Mouse (Mus musculus) neutrophil, adult 5-6 weeks (primary cell): ENCODE data around the gene Pnmt. TPM values are rescaled to one million over a fixed set of nuclear protein-coding genes. Genes with fewer than 3 reads are reported as not detected.

Source experiments
- ATAC-seq: fragments of 151-379, 151-347 bp; 2 replicates; pipeline ENCODE4 v1.8.0; 2017; ENCODE audit warnings: mild to moderate bottlenecking, moderate TSS enrichment; ENCODE audit not compliant: insufficient number of reproducible peaks, poor library complexity, low FRiP score, severe bottlenecking; ENCODE audit errors: extremely low read depth
- total RNA-seq: library from RNA; stranded (forward); fragments of 200-1000 nt; gene quantifications from 2 replicates; pipeline ENCODE4 v1.2.3, GENCODE M21; 2017

Gene Pnmt
- total RNA-seq, 1 experiment from 2014 or later = not detected

DNA sequence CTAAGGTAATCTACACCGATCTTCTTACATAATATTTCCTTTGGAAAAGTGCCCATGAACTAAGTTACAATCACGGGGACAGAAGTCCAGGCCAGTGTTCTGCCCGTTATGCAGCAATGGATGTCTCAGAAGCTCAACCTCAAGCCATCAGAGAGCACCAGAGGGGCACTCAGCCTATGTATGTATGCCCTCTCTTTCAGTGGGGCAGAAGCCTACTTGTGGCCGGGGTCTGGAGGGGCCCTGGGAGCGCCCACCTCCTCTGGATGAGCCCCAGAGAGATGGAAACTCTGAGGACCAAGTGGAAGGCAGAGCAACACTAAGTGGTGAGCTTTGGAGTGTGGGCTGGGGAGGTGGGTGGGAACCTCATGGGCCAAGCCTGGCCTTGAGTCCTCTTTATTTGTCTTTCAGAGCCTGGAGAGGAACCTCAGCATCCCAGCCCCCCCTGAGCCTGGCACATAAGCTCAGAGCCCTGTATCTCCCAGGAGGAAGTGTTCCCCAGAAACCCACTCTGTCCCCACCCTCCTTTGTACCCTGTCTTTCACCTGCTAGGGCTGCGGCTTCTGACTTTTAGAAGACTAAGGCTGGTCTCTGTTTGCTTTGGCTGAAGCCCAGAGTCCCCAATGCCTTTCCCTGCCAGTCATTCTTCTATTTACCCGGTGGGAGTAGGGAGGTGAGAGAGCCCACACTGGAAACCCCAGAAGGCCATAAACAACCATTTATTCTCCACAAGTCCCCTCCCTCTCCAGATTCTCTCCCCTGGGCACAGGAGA, 29.4 kb upstream of the Pnmt start:
- no peak for ATAC-seq

DNA sequence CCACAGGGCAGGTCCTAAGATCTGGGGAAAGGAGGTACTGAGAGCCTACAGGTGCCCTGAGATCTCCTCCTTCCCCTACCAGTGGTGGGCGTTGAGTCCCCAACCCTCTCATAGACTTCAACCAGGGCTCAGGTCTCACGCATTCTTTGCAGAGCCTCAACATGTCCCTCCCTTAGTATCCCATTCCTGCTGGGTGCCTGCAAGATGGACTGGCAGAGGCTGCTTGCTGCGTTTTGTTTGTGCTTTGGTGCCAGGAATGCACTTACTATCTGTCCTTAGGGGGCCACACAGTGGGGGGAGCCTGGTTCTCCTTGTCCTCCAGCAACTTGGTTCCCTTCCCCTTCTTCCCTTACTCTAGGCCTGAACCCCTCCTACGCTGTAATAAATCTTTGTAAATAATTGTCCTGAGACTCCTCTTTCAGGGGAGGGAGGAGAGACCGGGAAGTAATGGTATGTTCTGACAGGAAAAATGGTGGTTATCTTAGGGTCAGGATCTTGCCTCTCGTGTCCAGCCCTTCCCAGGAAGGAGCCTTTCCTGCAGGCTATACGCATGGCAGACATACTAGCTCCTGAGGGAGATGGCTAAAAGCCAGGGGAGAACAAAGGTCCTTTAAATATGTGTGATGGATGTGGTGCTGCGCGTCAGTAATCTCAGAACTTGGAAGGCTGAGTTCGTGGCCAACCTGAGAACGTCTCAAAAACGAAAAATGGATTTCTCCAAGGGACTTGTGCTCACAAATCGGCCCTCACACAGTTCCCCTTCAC, 28.7 kb upstream of the Pnmt start:
- no peak for ATAC-seq

GRCm38 (mm10) chr11:98358161-98359083, 27.8 kb upstream of the Pnmt start, which contains the start of gene Stard3:
TSS of gene Stard3 (plus strand) at chr11:98358368.
- peak; percentile 77 for ATAC-seq

DNA sequence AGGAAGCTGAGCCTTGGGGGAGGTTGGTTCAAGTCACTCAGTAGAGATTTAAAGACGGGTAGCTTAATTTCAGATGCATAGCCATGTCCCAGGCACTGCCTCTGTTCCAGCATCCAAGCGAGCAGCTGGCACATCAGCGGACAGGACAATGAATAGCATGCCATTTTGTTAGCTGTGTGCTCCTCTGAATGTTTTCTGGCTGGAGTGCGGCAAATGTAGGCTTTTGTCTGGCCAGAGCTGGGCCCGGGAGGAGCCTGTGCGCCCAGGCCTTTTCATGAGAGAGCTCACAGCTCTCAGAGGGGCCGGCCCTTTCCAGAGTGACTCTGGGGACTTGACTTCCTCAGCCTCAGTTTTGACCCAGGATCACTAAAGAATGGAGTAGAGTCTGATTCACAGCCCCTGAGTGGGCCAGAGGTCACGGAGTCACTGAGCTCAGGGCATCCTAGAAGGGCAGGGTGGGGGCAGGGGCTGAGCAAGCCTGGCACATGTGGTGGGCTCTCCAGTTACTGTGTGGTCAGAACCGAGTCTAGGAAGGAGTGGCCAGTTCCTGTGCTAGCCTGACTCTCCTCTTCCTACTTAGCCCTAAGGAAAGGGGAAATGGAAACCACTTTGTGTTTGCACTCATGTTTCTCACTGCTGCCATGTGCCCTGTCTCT, 25.3 kb upstream of the Pnmt start:
- no peak for ATAC-seq

- ATAC-seq = no peak
These were observed 22.4 kb upstream of the Pnmt start for GRCm38 (mm10) chr11:98363817-98364216.

GRCm38 (mm10) chr11:98364410-98364809, 21.8 kb upstream of the Pnmt start:
- no peak for ATAC-seq

DNA sequence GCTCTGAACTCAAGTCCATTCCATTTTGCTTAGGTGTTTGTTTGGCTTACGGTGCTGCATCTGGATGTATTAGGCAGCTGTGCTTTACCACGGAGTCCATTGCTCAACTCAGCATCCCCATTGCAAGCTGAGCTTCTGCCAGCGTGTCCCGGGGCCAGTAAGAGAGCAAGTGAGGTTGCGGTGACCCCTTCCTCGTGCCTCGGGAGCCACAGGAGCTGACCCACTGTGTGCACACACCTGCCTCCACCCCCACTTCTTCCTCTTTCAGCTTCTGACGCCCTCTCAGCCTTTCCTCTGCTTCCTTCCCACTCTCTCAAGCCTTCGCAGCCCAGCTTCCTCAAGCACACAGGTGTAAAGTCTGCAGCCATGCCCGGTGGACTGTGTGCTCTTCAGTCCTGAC, 20.0 kb upstream of the Pnmt start:
- peak; percentile 41 for ATAC-seq

GRCm38 (mm10) chr11:98367171-98367862, 18.9 kb upstream of the Pnmt start:
- ATAC-seq = no peak

- no peak for ATAC-seq
These were observed 18.4 kb upstream of the Pnmt start for GRCm38 (mm10) chr11:98367863-98368186.

DNA sequence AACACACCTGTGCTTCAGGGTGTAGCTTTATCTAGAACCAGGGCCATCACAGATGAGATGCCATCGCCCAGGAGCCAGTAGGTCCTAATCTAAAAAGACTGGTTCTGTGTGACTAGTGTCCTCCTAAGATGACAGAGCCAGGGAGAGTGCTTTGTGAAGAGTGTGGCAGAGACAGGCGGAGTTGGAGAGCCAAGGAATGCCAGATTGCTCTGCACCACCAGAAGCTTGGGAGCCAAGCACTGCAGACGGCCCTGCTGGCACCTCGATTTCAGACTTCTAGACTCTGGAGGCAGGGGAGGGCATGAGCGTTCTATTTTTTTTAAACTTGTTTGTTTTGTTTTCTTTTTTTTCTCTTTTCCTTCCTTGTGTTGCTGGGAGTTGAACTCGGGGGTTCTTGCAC, 16.9 kb upstream of the Pnmt start:
- ATAC-seq = no peak

GRCm38 (mm10) chr11:98370588-98370987, 15.7 kb upstream of the Pnmt start:
- no peak for ATAC-seq

DNA sequence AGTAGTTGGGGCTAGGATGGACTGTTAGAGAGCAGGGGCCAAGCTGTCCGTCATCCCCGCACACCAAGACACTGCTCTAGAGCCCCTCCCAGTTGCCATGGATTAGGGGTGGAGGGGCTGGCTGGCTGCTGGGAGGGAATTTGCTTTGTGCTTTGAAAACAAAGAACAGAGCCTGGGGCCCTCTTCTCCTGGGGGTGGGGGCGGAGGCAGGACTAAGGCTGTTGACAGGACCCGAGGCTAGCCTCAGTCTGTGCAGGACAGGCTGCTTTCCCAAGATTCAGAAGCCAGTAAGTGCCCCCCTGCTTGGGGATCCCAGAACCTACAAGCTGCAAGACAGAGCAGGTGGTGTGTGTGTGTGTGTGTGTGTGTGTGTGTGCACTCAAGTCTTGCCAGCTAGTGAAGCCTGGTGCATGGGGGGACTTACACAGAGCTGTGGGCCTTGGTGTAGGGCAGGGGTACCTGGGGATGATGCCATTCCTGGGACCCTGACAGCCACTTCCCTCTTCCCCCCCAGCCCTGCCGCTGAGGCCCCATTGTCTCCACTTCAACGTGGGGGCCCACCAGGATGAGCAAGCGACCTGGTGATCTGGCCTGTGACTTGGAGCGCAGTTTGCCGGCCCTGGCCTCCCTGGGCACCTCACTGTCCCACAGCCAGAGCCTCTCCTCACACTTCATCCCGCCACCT, 14.6 kb upstream of the Pnmt start:
- ATAC-seq = no peak

DNA sequence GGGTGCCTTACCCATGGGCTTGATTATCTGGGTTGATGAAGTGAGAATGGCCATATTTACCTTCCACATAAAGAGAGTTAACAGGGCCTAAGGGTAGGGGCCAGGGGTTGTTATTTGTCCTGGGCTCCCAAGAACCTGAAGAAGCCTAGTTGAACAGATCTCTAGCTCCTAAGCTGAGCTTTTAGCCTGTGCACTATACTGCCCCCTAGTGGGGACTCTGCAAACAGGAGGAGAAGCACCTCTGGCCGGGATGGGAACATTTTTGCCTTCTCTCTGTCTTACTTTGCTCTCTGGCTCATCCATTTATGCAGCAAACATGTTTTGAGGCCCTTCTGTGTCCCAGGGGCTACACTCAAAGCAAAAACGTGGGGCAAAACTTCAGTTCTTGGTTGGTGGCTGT, 13.8 kb upstream of the Pnmt start:
- ATAC-seq = peak; percentile 50; the same call in 1 of the 2 replicates

DNA sequence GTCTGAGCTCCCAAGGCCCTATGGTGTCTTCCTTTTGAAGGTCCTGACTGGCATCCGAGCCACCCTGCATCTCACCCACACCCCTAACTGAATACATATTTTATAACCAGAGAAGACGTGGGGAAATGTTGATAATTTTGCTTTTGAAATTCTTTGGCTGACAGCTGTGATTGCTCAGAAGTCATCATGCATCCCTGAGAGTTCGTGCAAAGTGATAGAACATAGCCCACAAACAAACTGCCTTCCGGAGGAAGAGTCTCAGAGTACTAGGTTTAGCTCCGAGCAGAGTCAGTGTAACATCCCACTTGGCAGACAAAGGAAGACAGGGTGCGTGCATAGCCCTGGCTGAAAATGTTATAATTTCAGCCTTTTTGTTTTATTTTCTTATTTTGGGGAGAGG, 13.0 kb upstream of the Pnmt start:
- ATAC-seq = no peak

DNA sequence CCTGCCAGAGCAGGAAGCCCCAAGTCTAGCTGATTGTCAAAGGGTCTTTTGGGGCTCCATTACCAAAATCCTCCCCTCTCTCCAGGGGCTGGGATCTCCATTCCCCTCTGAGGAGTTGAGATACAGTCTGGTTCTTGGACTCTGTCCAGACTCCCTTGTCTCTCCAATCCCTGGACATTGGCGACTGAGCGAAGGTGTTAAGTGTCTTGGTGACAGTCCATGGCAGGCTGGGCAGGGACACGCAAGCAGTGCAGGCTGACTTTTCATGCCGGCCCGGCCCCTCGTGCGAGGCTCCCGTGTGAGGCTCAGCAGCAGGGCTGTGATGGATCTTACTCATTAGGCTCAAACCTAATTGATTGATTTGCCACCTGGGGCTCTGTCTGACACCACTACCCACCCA, 12.0 kb upstream of the Pnmt start:
- ATAC-seq = no peak

- no peak for ATAC-seq
These were observed 9.5 kb upstream of the Pnmt start for GRCm38 (mm10) chr11:98376756-98377155.

- no peak for ATAC-seq
These were observed 8.5 kb upstream of the Pnmt start for GRCm38 (mm10) chr11:98377787-98378186.

DNA sequence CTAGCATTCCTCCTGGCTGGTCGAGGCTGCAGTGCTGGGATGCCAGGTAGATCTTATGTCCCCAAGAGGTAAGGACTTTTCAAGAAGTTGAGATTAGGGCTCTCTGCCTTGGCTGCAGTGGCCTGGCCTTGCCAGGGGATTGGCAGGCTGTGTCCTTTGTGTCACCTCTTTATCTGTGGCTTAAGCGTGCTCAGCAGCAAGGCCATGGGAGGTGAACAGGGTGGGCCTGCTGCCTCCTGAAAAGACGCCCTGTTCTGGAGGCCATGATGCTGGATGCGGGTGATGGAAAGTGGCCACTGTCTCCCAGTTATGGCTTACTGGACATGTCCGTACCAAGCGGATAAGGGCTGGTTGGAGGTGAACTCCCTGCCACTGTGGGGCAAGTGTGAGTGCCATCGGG, 6.9 kb upstream of the Pnmt start:
- no peak for ATAC-seq
